Mouse (Mus musculus): ENCODE measurements around the gene Serpina12.

Gene Serpina12

DNA sequence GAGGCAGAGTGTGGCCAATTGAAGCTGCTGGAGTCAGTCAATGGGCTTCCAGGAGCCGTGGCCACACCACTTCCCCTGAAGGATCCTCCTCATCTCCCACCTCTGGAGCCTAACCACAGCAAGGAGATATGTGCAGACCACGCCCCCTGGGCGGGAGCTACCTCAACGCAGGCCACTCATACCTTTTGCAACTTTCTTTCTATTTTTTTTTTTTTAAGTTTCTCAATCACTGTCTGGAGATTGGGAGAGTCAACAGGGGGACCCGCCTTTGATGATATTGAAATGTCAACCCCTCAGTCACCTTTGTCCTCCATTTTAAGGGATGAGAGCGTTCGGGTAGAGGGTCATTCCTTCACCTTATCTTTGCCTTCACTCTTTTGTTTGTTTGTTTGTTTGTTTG, at the start of gene Serpina12:
Gene Serpina12 (minus strand): TSS at position 101 of the 400 bp plus-strand sequence.
- DNase-seq = no peak

DNA sequence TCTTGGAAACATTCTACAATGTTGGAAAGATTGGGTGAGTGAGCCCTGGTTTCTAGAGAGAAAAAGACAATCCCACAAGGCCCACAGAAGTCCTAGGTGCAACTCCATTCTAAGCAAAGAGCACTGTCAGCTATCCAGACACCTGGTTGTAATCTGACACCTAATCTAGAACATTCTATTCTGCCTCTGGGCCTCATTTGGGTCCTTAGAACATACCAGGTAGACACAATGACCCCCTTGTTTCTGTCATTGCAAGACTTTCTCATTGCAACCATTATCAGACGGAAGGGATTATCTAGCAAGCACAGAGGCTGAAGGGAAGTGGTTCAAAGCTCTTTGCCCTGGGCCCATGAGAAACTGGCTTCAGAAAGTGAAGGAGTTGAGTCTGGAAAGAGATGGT, 47.1 kb upstream of the Serpina12 start:
- DNase-seq = no peak

DNA sequence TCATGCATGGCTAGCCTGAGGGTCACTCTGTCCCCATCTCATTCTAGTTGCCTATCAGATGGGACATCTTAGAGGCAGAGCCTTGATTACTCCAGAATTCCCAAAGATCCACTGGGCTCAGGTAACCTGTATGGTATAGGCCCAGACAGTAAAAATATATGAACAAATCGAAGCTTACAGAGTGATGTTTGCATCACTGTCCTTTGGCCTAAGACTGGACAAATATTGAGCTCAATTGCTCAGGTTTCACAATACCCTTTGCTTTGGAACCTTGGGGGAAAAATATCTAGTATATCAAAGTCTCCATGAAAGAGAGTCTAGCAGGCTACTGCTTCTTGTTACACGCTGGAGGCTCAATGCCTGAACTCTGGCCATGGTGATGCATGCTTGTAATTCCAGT, 45.9 kb upstream of the Serpina12 start:
- no peak for DNase-seq

DNA sequence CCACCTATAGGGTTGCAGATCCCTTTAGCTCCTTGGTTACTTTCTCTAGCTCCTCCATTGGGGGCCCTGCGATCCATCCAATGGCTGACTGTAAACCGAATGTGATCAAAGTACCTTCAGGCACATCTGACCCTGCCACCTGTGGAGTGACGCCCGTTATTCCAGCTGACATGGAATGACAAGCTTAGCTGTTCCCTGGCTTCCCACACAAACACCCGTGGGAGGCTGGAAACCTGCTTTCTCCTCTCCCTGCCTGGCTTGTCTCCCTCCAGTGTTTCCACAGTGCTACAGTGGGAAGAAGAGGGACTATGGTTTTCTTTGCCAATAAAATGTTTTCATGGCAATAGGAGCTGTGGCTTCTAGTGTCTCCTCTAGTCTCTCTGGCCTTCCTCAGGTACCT, 28.0 kb upstream of the Serpina12 start:
- DNase-seq = no peak

DNA sequence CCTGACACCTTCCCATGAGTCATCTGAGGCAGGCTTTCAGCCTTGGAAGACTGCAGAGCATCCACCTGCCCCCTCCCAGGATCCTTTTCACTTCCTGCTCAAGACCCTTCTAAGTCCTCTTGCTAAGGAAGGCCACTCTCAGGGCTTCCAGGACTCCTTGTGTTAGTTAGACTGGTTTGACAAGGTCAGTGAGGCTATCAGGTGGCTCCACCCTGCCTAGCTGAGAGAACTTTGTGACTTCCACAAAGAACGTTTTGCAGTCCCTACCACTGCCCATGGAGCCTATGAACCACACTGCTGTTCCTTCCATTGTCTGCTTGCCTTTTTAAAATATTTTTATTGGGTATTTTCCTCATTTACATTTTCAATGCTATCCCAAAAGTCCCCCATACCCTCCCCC, 27.5 kb upstream of the Serpina12 start:
- DNase-seq = no peak

DNA sequence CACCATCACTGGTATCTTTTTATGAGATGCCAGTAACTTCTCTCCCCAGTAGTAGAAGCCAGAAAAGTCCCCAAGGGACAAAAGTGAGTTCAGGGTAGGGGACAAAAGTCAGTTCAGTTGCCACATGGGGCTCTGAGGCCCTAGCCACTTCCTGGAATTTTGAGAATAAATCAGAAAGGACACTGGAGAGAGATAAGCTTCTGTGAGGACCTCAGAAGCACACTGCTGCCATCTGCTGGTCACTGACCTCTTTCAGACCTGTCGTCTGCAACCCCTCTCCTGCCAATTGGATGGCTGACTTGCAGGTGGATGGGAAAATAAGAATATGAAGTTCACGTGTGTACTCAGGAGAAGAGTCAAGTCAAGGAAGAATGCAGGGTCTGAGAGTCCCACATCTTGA, 25.4 kb upstream of the Serpina12 start:
- peak; percentile 89 to 96 for DNase-seq

DNA sequence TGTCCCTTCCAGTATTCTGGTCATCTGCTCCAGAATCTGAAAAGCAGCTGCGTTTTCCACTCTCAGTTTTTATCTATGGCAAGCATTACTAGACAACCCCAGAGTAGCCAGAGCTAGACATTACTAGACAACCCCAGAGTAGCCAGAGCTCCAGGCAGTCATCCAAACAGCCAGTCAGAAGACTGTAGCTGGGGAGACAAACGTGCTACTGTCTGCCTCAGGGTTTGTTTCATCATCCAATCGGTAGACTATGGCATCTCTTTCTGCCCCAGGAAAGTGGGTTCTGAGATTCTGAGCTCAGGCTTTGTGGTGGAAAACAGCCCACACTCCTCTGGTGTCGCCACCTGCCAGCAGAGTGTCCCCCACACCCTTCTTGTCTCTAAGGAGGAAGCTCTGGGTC, 23.3 kb upstream of the Serpina12 start:
- DNase-seq = peak; percentile 64 to 72

DNA sequence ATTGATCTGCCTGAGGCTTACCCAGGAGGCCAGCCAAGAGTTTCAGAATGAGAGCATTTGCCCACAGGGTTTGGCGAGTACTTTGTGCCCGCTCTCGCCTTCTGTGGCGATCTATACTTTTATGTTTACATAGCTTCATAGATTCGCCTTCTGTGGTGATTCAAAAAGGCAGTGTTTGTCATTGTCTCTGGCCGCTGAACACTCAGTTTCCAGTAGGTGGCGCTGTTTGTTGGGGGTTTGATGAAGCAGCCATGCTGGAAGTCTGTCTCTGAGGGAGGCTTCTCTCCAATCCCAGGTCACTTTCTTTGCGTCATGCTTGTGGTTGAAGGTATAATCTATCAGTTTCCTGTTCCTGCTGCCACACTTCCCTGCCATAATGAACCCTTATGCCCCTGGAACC, 22.0 kb upstream of the Serpina12 start:
- peak; percentile 72 to 84 for DNase-seq

DNA sequence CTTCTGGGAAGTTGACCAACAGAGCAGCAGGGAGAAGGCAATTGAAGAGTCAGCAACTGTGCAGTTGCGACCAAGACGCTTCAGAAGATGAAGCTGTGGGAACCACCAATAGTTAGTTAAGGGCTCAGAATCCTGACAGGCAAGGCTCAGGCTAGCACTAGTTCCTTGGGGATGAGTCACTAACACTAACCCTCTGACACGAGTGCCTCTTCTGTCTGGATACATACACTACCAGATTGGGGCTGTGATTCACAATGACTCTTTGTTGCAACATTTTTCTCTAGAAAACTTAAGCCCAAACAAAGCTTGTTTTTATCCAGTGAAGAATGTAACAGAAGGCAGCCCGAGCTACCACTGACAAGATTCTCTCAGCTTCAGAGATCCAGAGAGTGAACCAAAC, 20.8 kb upstream of the Serpina12 start:
- no peak for DNase-seq

DNA sequence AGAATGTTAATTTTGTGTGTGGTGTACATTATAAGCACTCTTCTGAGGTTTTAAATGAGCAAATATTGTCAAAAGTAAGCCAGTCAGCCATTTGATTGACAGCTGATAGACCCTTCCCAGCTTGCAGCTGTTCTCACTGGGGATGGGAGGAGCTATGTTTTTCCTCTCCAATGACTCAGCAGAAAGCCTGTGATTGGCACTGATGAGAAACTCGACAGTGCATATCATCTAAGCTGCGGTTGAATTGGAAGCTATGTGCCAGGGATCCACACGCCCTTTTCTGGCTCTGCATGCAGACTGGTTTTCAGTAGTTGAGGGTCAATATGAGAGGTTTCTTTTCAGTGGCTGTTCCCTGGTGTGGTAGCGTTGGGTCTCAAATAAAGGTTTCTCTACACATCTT, 20.3 kb upstream of the Serpina12 start:
- no peak for DNase-seq

DNA sequence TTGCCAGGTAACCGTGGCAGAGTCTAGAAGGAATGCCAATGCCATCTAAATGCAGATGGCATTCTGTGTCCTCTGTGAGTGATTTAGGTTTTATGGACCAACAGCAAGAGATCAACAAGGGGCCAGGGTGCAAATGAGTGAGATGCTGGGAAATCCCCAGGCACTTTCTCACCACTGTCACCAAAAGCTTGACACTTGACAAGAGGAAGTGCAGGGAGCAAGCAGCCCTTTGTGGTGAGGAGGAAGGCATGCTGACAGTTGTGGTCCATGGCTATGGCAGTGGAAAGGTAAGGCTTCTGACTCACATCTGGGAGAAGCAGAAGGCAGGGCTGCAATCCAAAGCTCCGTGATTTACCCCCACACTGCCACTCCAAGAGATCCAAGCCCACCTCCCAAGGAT, 17.6 kb upstream of the Serpina12 start:
- DNase-seq = no peak

DNA sequence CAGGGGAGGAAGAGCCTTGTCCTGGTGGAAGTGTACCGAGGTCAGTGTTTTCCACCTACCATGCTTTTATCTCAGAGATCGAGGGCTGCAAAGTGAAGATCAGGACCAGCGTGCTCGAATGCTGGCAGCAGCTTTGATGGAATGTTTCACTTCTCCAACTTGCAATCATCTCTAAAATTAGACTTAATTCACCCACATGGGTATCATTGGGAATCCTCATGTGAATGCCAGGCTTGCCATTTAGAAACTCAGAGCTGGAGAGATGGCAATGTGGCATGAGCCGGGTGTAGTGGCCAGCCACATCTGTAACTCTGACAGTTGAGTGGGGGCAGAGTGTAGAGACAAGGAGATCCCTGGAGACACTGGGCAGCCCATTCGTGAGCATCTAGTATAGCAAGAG, 15.9 kb upstream of the Serpina12 start:
- no peak for DNase-seq

DNA sequence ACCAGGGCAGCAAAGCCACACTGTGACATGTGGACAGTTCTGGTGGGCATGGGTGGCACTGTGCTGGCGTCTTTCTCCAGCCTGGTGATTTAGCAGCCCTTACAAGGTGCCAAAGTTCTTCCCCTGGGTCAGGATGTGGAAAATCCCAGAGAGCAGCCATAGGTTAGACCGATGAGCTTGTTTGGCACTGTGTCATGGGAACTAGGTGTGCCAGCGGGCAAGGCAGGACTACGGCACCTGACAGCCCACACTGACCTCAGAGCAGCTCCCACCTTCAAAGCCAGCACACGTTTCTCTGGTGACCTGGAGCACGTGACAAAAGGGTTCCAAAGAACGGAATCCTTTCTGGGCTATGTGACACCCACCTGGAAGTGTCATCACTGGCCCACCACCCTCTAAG, 13.3 kb upstream of the Serpina12 start:
- peak in 1 of 2 experiments; percentile 16 for DNase-seq

DNA sequence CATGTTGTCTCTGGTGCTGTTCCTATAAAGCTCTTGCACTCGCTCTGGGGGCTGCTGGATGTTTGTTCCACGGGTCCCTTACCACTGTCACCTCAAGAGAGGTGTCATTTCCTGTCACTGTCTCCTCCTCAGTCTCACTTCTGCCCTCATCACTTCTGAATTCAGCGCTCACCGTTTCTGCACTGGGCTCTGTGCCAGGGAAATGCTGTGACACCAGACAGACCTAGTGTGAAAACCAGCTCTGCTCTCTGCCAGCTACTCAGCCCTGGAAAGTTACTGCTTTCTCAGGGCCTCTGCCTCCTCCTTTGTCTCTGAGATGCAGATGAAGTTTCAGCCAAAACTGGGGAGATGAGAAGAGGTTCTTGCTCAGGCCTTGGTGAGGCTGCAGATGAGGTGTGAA, 12.8 kb upstream of the Serpina12 start:
- DNase-seq = peak; percentile 69 to 77

DNA sequence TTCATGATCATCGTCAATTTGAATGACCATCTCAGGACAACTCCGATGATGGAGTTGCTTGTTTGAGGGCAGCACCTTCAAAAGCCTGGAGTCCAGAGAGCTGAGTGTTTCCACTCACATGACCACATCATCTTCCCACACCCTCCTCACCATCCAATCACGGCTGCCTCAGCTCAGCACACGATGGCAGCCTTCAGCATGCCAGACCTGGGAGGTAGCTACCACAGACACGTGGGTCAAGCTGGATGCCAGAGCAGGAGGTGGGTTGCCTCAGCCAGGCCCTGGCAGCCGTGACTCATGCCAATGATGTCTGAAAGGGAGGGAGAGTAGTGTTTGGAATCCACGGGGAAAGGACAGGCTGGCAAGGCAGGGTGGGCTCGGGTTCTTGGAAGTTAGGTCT, 11.5 kb upstream of the Serpina12 start:
- peak; percentile 23 to 43 for DNase-seq

DNA sequence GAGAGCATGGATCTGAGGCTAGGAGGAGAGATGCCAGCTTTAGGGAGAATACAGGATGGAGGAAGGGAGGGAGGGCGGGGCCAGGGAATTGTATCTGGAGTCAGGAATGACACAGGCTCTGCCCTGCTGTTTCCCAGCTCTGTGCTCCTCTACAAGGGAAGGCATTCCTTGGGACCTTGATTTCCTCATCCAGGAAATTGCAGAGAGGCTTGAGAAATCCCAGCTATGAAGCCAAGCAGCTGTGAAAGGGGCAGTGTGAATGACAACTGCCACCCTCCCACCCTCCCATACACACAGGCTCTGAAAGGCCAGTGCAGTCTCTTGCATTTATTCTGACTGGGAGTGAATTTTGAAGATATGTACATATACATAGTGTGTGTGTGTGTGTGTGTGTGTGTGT, 9.8 kb upstream of the Serpina12 start:
- DNase-seq = no peak

DNA sequence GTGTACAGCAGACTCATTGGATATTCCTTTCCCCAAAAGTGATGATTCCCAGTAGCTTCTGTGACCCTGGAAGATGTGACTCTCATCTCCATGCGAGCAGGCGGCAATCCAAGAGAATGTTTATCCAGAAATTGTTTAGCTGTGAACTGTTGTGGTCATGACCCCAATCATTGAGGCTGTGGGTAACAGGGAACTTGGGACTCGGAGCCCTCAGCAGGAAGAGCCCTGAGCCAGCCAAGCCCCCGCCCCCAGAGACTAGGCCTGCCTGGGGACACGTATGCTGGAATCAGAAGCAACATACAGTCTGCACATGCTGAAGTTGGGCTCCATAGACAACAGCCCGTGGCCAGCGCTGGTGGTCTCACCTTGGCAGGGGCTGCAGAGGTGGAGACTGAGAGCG, 1.5 kb upstream of the Serpina12 start:
- no peak for DNase-seq

DNA sequence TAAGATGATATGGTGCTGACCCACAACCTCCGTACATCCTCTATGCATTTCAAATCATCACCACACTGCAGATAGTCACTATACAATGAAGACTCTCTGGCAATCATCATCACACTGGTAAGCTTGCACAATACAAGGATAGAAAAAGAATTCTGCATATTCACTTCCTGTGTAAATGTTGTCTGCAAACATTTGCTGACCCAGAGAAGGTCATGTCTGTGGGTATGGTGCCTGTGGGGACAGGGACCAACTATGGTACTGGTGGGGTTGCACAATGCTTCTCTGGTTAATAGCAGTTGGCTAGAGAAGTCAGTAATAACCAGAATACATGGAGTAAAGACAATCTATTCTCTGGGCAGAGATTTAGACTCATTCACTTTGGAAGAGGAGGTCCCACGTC, 1.5 kb downstream of the Serpina12 start:
- DNase-seq = no peak

DNA sequence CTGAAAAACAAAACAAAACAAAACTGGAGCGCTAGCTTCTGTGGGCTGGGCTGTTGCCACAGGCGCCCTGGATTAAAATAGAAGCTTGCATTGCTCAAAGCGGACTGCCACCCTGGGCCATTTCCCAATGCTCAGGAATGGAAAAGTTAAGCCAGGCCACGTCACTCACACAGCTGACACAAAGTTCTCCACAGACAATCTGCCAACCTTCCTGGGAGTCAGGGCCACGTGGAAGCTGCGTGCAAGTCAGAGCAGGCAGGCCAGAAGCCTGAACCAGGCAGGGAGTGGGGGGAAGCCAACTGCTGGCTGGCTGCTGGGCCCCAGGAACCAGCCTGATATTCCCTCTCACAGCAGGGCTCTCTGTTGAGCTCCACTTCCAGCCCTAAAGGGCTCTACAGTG, 2.8 kb downstream of the Serpina12 start:
- DNase-seq = no peak

DNA sequence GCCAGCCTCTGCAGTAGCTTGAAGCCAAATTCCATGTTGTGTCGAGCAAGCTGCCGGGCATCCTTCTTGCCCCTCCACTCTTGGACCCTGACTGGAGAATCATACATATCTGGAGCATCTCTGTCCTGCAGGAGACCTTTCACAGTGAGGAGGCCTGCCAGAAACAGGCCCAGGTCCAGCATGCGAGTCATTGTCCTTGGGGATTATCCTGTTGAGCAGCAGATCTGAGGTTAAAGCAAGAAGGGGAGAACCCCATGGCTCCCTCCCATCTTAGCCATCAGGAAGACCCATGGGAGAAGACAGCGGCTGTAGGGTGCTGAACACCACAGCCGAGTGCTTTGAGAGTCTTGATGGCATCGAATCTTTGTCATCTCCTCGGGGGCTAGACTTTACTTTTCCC, 6.1 kb downstream of the Serpina12 start:
- no peak for DNase-seq

DNA sequence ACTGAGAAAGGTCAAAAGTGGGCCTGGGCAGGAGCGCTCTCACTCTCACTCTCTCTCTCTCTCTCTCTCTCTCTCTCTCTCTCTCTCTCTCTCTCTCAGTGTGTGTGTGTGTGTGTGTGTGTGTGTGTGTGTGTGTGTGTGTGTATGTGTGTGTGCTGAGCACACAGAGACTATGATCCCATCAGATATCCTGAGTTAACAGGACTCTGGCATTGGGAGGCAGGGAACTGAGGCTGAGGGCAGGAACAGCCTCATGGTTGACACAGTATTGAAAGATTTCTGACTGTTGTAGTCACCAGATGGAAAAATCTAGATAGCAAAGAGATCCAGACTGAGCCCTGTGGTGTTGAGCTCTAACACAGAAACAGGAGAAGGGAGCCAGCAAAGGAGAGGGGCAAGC, 10.5 kb downstream of the Serpina12 start:
- no peak for DNase-seq

DNA sequence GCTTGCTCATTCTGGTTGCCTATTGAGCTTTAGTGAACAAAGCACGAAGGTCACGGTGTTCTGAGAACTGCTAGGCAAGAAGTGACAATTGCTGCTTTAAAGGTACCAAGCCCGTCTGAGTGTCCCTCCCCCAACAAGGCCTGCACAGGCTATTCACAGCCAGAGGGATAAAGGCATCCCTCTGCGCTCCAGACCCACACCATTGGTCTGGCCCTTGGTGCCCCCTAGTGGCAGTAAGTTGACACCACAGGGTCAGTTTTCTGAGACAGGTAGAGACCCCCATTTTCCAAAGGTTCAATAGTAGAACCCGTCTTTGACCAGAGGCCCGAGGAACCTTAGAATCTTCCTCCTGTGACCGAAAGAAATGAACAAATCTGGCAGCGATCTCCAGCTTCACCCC, 14.3 kb downstream of the Serpina12 start:
- DNase-seq = peak; percentile 11 to 18

DNA sequence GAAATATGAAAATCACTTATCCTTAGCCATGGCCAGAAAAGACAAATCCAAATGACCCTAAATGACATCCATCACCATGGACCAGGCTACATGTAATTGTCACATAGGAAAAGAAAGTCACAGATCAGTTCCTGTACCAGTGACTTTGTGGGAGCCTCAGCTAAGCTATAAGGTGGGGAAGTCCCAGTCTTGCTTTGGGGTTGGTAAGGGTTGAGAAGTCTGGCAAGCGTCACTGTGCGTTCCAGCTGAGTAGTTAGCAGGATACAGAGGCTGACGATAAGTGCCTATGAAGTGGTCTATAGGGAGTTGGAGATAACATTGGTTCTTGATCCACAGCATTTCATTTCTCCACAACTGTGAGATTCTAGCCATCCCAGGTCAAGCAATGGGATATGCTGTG, 29.0 kb downstream of the Serpina12 start:
- no peak for DNase-seq

DNA sequence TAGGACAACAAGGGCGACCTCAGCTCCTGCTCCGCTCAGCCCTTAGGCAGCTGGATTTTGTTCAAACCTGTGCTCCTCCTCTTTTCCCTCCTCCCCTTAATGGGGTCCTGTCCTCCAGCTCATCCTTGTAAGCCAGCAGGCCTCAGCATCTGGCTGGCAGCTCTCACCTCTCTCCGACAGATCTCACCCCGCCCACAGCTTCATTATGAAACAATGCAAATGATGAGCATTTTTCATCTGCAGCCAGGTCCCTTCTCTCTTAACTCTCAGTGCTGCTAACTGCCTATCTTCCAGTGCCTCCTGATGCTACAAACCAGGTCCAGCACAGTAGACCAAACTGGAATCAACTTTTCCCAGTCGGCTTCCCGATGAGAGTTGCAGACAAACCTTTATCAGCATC, 30.6 kb downstream of the Serpina12 start, which contains the start of gene Serpina9:
Gene Serpina9 (minus strand): TSS at position 136 of the 400 bp plus-strand sequence.
- DNase-seq = no peak

DNA sequence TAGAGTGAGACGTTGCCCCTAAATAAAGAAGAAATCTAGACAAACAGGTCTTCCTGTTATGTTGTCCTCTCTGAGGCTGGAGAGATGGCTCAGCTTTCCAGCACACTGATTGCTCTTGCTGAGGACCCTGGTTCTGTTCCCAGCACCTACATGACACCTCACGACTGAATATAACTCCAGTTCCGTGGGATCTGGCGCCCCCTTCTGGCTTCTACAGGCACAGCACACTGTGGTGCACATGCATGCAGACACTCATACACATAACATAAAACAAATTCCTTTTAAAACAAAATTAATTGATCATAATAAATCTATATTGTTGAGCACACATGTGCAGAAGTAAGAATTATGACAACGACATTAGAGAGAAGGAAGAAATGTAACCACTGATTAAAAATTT, 39.6 kb downstream of the Serpina12 start:
- no peak for DNase-seq

DNA sequence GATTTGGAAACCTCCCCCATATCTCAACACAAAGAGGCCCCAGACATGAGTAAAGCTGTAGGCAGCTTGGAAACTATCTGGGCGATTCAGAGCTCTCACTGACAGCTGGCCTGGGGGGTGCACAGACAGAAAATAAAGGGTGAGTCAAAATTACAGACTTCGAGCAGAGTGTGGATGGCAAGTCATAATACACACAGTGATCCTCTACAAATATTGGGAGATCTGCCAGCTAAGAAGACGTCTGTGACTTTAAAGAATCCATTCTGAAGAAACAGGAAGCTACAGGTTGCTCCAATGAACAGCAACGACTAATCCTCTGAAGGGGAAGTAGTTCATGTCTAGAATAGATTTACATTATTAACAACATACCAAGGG, 41.0 kb downstream of the Serpina12 start:
- DNase-seq = no peak
